Mouse (Mus musculus): ENCODE measurements around the gene Ggta1.
A peak's percentile ranks its signal among the peaks of the same experiment; 100 is the strongest.

The Ggta1 gene

GRCm38 (mm10) chr2:35434576-35435123 is 28.4 kb downstream of the Ggta1 start:
- no peak for DNase-seq (ENCODE audit: low spot score in 2 of 2)

GRCm38 (mm10) chr2:35433428-35433827 is 29.6 kb downstream of the Ggta1 start:
- DNase-seq (ENCODE audit: low spot score in 2 of 2), result no peak

GRCm38 (mm10) chr2:35432472-35432871 is 30.6 kb downstream of the Ggta1 start:
- no peak for DNase-seq (ENCODE audit: low spot score in 2 of 2)

GRCm38 (mm10) chr2:35432011-35432410 is 31.0 kb downstream of the Ggta1 start:
- no peak for DNase-seq (ENCODE audit: low spot score in 2 of 2)

- DNase-seq (ENCODE audit: low spot score in 2 of 2), result no peak
These were observed 32.2 kb downstream of the Ggta1 start for GRCm38 (mm10) chr2:35430806-35431205.

- DNase-seq (ENCODE audit: low spot score in 2 of 2), result no peak
These were observed 34.3 kb downstream of the Ggta1 start for GRCm38 (mm10) chr2:35428615-35429300.

GRCm38 (mm10) chr2:35427559-35427958 is 35.5 kb downstream of the Ggta1 start:
- DNase-seq (ENCODE audit: low spot score in 2 of 2), result no peak

- DNase-seq (ENCODE audit: low spot score in 2 of 2), result no peak
These were observed 39.2 kb downstream of the Ggta1 start for GRCm38 (mm10) chr2:35423711-35424339.

- DNase-seq (ENCODE audit: low spot score in 2 of 2), result no peak
These were observed 40.6 kb downstream of the Ggta1 start for GRCm38 (mm10) chr2:35422384-35422783.

- DNase-seq (ENCODE audit: low spot score in 2 of 2), result no peak
These were observed 42.4 kb downstream of the Ggta1 start for GRCm38 (mm10) chr2:35420681-35421080.

- no peak for DNase-seq (ENCODE audit: low spot score in 2 of 2)
These were observed 43.4 kb downstream of the Ggta1 start for GRCm38 (mm10) chr2:35419671-35420070.

- no peak for DNase-seq (ENCODE audit: low spot score in 2 of 2)
These were observed 43.8 kb downstream of the Ggta1 start for GRCm38 (mm10) chr2:35419243-35419642.

- no peak for DNase-seq (ENCODE audit: low spot score in 2 of 2)
These were observed 45.8 kb downstream of the Ggta1 start for GRCm38 (mm10) chr2:35417231-35417630.

GRCm38 (mm10) chr2:35416473-35416872 is 46.6 kb downstream of the Ggta1 start:
- no peak for DNase-seq (ENCODE audit: low spot score in 2 of 2)

- no peak for DNase-seq (ENCODE audit: low spot score in 2 of 2)
These were observed 50.2 kb downstream of the Ggta1 start for GRCm38 (mm10) chr2:35412810-35413209.

- DNase-seq (ENCODE audit: low spot score in 2 of 2), result no peak
These were observed 50.8 kb downstream of the Ggta1 start for GRCm38 (mm10) chr2:35412246-35412645.

- DNase-seq (ENCODE audit: low spot score in 2 of 2), result no peak
These were observed 51.3 kb downstream of the Ggta1 start for GRCm38 (mm10) chr2:35411640-35412190.

GRCm38 (mm10) chr2:35409466-35409865 is 53.6 kb downstream of the Ggta1 start:
- no peak for DNase-seq (ENCODE audit: low spot score in 2 of 2)

GRCm38 (mm10) chr2:35408409-35409110 is 54.5 kb downstream of the Ggta1 start:
- no peak for DNase-seq (ENCODE audit: low spot score in 2 of 2)

- DNase-seq (ENCODE audit: low spot score in 2 of 2), result peak in 1 of 2 experiments; percentile 59
These were observed 55.2 kb downstream of the Ggta1 start for GRCm38 (mm10) chr2:35407878-35408277.

GRCm38 (mm10) chr2:35407266-35407665 is 55.8 kb downstream of the Ggta1 start:
- DNase-seq (ENCODE audit: low spot score in 2 of 2), result peak in 1 of 2 experiments; percentile 44

- no peak for DNase-seq (ENCODE audit: low spot score in 2 of 2)
These were observed 56.4 kb downstream of the Ggta1 start for GRCm38 (mm10) chr2:35406611-35407010.
